Mouse (Mus musculus): ENCODE results near the gene Tbc1d8. TPM values are rescaled to one million over a fixed set of nuclear protein-coding genes. Genes with fewer than 3 reads are reported as not detected.

The Tbc1d8 gene
- total and polyA plus RNA-seq, 3 experiments = 0.16 to 1.4 (median 0.81) TPM

DNA sequence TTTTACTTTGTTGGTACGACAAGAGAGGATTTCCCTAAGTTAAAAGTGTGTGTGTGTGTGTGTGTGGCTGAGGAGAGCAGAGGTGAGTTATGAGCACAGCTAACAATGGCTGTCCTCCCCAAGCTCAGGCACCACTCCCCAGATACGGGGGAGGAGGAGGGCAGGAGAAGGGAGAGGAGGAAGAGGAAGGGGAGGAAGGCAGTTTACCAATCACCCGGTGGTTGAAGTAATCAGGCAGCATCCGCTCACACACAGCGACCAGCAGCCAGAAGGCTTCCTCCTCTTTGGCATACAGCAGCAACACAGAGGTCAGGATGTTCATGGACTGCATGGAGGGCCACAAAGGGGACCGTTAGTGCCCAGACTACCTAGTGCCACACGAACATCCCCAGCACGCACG lies 93.6 kb downstream of the Tbc1d8 start:
- H3K36me3 ChIP-seq (replicated peaks in 1 of 2; ENCODE audit: control insufficient read depth in 1 of 2, insufficient read depth in 1 of 2, low read length in 1 of 2) = no peaks in the 10 kb centered on the region
- in situ Hi-C loops (cut with MboI; ENCODE audit: low pct_ligation_motif_present, low pct_unique_long_range_greater_than_20kb, low sequenced_read_pairs) = no loop called here
- dilution Hi-C loops (cut with MboI; ENCODE audit: extremely low pct_ligation_motif_present, extremely low pct_unique_long_range_greater_than_20kb, low sequenced_read_pairs) = no loop called here

DNA sequence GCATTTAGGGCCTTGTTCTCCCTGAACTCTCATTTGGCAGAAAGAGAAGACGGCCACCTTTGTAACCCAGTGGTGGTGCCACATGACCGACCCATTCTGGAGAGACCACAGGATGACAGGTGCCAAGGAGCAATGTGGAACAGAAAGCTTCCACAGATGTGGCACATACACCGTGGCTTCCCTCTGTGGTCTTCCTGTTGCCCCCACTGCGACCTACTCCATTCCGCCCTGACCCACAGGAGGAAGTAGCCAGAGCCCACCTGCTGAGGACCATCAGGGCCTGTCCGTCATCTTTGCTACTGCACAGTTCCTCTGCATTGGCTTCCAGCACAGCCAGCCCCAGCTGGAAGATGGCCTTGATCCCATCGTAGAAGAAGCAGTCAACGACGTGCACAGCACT lies 97.5 kb downstream of the Tbc1d8 start:
- Histone ChIP-seq H3K4me3 (replicated peaks in 1 of 3; ENCODE audit: low read depth in 2 of 3, low read length in 2 of 3, poor library complexity in 1 of 3) (no peak overlapping the region), H3K27me3 (replicated peaks) (no peaks in the 10 kb centered on the region), H3K9ac (ENCODE audit: insufficient read depth, low read depth) (no peak overlapping the region), H3K36me3 (replicated peaks in 1 of 2; ENCODE audit: control insufficient read depth in 1 of 2, insufficient read depth in 1 of 2, low read length in 1 of 2) (peaks cover 0 to 12% of the 10 kb centered on the region in 2 experiments), H3K4me1 (ENCODE audit: control insufficient read depth in 1 of 2, insufficient read depth in 2 of 2) (peaks cover 4 to 16% of the 10 kb centered on the region in 2 experiments; a peak in 3 of 4 replicates), H3K9me3 (replicated peaks; ENCODE audit: low read length) (no peaks in the 10 kb centered on the region), H3K79me2 (replicated peaks; ENCODE audit: control insufficient read depth, extremely low read depth, insufficient read depth, poor library complexity, severe bottlenecking) (no peaks in the 10 kb centered on the region), H3K4me2 (ENCODE audit: insufficient read depth, low read depth, poor library complexity, severe bottlenecking) (no peak overlapping the region), H3K27ac (ENCODE audit: insufficient read depth, low read depth) (no peak overlapping the region)
- TF ChIP-seq CTCF (conservative IDR thresholded peaks at IDR 0.05 in 1 of 2, IDR thresholded peaks at IDR 0.05 in 1 of 2; ENCODE audit: low read depth in 2 of 2, low read length in 2 of 2) (no peak), RCOR1 (conservative IDR thresholded peaks at IDR 0.05; ENCODE audit: low read depth, low read length) (no peak), JUN (IDR thresholded peaks at IDR 0.05; ENCODE audit: insufficient read depth, low read depth, low read length) (no peak)
- in situ Hi-C loops (cut with MboI; ENCODE audit: low pct_ligation_motif_present, low pct_unique_long_range_greater_than_20kb, low sequenced_read_pairs) (no loop called here), dilution Hi-C loops (cut with MboI; ENCODE audit: extremely low pct_ligation_motif_present, extremely low pct_unique_long_range_greater_than_20kb, low sequenced_read_pairs) (no loop called here)
- DNase-seq (ENCODE audit: extremely low read depth) = no peak

More for the DNA sequence above, 93.6 kb downstream of the Tbc1d8 start:
- no peak for TF ChIP-seq ZC3H11A (IDR thresholded peaks at IDR 0.05; ENCODE audit: low read depth, low read length)
- H3K4me3 ChIP-seq (replicated peaks in 1 of 3; ENCODE audit: low read depth in 2 of 3, low read length in 2 of 3, poor library complexity in 1 of 3) = no peak overlapping the region
- peaks cover 4 to 16% of the 10 kb centered on the region in 2 experiments; a peak in 3 of 4 replicates for H3K4me1 ChIP-seq (ENCODE audit: control insufficient read depth in 1 of 2, insufficient read depth in 2 of 2)
- H3K27ac ChIP-seq (ENCODE audit: insufficient read depth, low read depth) = no peak overlapping the region
- H3K4me2 ChIP-seq (ENCODE audit: insufficient read depth, low read depth, poor library complexity, severe bottlenecking) = no peak overlapping the region
- H3K27me3 ChIP-seq (replicated peaks) = no peaks in the 10 kb centered on the region
- H3K9ac ChIP-seq (ENCODE audit: insufficient read depth, low read depth) = no peak overlapping the region
- H3K79me2 ChIP-seq (replicated peaks; ENCODE audit: control insufficient read depth, extremely low read depth, insufficient read depth, poor library complexity, severe bottlenecking) = no peaks in the 10 kb centered on the region
- no peak for DNase-seq (ENCODE audit: extremely low read depth)
- no peaks in the 10 kb centered on the region for H3K9me3 ChIP-seq (replicated peaks; ENCODE audit: low read length)

DNA sequence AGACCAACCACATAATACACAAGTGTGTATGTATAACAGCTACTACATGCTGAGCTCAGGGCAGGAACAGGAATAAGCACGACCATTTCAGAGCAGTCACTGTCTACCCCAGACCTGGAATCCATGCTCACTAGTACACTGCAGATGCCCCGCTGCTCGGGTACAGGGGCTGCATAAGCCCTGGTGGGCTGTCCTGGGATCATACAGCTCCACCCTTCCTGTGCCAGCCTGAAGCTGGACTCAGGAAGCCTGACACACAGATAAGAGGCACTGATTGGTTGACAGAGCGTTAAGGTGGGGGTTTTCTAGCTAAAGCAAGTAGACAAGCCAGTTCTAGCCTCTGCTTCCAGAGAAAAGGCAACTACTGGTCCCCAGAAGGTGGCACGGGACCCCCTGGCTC lies 99.5 kb downstream of the Tbc1d8 start:
- Histone ChIP-seq H3K4me2 (ENCODE audit: insufficient read depth, low read depth, poor library complexity, severe bottlenecking) (no peak overlapping the region), H3K9ac (ENCODE audit: insufficient read depth, low read depth) (no peak overlapping the region), H3K79me2 (replicated peaks; ENCODE audit: control insufficient read depth, extremely low read depth, insufficient read depth, poor library complexity, severe bottlenecking) (no peaks in the 10 kb centered on the region), H3K27me3 (replicated peaks) (no peaks in the 10 kb centered on the region), H3K27ac (ENCODE audit: insufficient read depth, low read depth) (no peak overlapping the region), H3K4me3 (replicated peaks in 1 of 3; ENCODE audit: low read depth in 2 of 3, low read length in 2 of 3, poor library complexity in 1 of 3) (no peak overlapping the region), H3K36me3 (replicated peaks in 1 of 2; ENCODE audit: control insufficient read depth in 1 of 2, insufficient read depth in 1 of 2, low read length in 1 of 2) (peaks cover 4 to 23% of the 10 kb centered on the region in 2 experiments), H3K4me1 (ENCODE audit: control insufficient read depth in 1 of 2, insufficient read depth in 2 of 2) (peaks cover 0 to 7% of the 10 kb centered on the region in 2 experiments; a peak in 2 of 4 replicates), H3K9me3 (replicated peaks; ENCODE audit: low read length) (no peaks in the 10 kb centered on the region)
- TF ChIP-seq MXI1 (IDR thresholded peaks at IDR 0.05; ENCODE audit: low read depth, low read length) = no peak
- no peak for TF ChIP-seq GABPA (IDR thresholded peaks at IDR 0.05; ENCODE audit: insufficient replicate concordance, low read depth, low read length)
- TF ChIP-seq TBP (conservative IDR thresholded peaks at IDR 0.05; ENCODE audit: low read depth, low read length) = no peak
- no peak for TF ChIP-seq SIN3A (IDR thresholded peaks at IDR 0.05; ENCODE audit: low read length)
- no peak for TF ChIP-seq KAT2A (IDR thresholded peaks at IDR 0.05; ENCODE audit: insufficient replicate concordance, low read length)
- no peak for TF ChIP-seq SMC3 (IDR thresholded peaks at IDR 0.05; ENCODE audit: low read depth, low read length)
- no peak for TF ChIP-seq EP300 (IDR thresholded peaks at IDR 0.05; ENCODE audit: low read length)
- TF ChIP-seq BHLHE40 (IDR thresholded peaks at IDR 0.05; ENCODE audit: low read depth, low read length) = no peak
- TF ChIP-seq CTCF (conservative IDR thresholded peaks at IDR 0.05 in 1 of 2, IDR thresholded peaks at IDR 0.05 in 1 of 2; ENCODE audit: low read depth in 2 of 2, low read length in 2 of 2) = no peak
- TF ChIP-seq ZKSCAN1 (IDR thresholded peaks at IDR 0.05; ENCODE audit: borderline replicate concordance, low read depth, low read length) = no peak
- no peak for TF ChIP-seq POLR2AphosphoS2 (IDR thresholded peaks at IDR 0.05; ENCODE audit: low read depth, low read length)
- no peak for TF ChIP-seq MAX (IDR thresholded peaks at IDR 0.05; ENCODE audit: low read length)
- TF ChIP-seq E2F4 (IDR thresholded peaks at IDR 0.05; ENCODE audit: insufficient replicate concordance, low read depth, low read length) = no peak
- TF ChIP-seq ZC3H11A (IDR thresholded peaks at IDR 0.05; ENCODE audit: low read depth, low read length) = no peak
- no peak for TF ChIP-seq ZNF384 (IDR thresholded peaks at IDR 0.05; ENCODE audit: low read depth, low read length)
- in situ Hi-C loops (cut with MboI; ENCODE audit: low pct_ligation_motif_present, low pct_unique_long_range_greater_than_20kb, low sequenced_read_pairs) (no loop called here), dilution Hi-C loops (cut with MboI; ENCODE audit: extremely low pct_ligation_motif_present, extremely low pct_unique_long_range_greater_than_20kb, low sequenced_read_pairs) (no loop called here)
- DNase-seq (ENCODE audit: extremely low read depth) = no peak

Data from CH12.LX (cell line).